Mouse (Mus musculus): Measurements from ENCODE around the gene Aldh3a2. TPM values are rescaled to one million over a fixed set of nuclear protein-coding genes. Genes with fewer than 3 reads are reported as not detected.
"Not testable (repeated sequence)": the region's sequence is repeated elsewhere in the genome, so short reads cannot be mapped to it uniquely, and the experiment has no call there.

The Aldh3a2 gene
- total RNA-seq, 2 experiments from 2014 or later: 9.8 to 15.1 TPM

DNA sequence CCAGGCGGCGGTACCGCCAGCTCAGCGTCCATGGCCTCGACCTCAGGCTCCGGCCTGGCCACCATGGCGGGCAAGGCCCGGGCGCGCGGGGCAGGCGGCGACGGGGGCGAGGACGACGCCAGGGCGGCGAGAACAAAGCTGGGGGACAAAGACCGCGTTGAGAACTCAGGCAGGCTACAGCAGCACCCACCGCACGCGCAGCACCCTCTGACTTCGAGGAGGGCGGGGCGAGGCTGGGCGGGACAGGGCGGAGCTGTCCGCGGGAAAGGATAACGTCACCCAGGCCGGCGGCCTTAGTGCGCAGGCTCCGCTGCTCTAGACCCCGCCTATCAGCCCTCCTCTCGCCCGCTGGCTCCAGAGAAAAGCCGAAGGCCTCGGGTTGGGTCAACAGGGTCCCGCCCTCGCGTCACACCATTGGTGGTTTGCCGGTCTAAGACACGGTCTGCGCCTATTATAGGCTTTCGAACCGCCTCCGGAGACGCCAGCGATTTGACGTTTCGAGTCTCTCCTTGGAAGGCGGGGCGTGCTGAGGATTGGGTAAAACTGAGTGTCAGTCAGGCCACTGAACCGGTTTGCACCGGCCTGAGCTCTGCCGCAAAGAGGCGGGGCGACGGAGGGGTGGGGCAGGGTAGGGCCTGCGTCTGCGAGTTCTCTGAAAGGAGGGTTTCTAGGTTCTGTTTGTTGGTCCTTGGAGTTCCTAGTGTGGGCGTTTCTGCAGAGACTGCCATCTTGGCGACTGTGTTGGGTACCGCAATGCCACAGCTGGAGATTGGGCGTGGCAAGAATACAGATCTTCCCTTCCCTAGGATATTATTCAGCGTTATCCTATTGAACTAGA, 92.2 kb downstream of the Aldh3a2 start, which contains the start of gene Usp22:
TSS of gene Usp22 (minus strand) at position 235 of the 838 bp plus-strand sequence.
- DNase-seq (ENCODE audit: low spot score): peak; percentile 100

DNA sequence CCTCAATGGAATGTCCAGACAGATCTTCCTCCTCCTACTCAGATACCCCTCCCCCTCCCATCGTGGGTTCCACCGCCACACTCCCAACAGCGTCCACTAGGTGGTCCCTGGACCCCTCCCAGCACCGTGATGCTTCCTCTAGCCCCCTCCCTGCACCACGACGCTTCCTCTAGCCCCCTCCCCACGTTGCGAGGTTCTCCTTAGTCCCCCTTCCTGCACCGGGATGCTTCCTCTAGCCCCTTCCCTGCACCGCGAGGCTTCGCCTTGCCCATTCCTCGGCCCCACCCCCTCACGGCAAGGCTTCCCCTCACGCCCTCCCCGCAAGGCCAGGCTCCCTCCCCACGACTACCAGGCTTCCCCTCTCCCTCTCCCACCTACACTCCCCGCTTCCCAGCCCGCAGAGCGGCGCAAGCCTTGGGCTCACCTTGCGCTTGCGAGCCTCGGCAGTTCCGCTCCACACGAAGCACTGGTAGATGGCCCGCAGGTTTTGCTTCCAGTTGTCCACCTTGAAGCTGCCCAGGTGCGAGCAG, 92.9 kb downstream of the Aldh3a2 start:
- DNase-seq (ENCODE audit: low spot score): peak; percentile 33

DNA sequence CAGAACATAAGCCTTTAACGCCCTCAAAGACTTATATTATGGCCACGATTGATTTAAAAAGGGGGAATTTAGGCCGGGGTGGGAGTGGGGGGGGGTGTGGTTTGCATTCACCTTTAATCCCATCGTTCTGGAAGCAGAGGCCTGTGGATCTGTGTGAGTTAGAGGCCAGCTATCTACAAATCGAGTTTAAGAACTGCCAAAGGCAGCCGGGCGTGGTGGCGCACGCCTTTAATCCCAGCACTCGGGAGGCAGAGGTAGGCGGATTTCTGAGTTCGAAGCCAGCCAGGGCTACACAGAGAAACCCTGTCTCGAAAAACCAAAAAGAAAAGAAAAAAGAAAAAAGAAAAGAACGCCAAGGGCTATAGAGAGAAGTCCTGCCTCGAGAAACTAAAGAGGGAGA, 93.8 kb downstream of the Aldh3a2 start:
- DNase-seq (ENCODE audit: low spot score): not testable (repeated sequence)

Other genes with a start within 250 kb of the Aldh3a2 start
- 10 to 100 TPM; 48.6 to 67.1 TPM for gene Kcnj12, start 244.9 kb downstream of the Aldh3a2 start, total RNA-seq (2021)
- under 1 TPM in 1 of 2 experiments, not detected in 1; 0.43 TPM for gene Tnfrsf13b, start 140.7 kb downstream of the Aldh3a2 start, total RNA-seq (2021)
- 10 to 100 TPM; 12.9 to 15.6 TPM for gene Usp22, start 92.4 kb downstream of the Aldh3a2 start, total RNA-seq (2021)
- gene Aldh3a1, start 59.9 kb downstream of the Aldh3a2 start, total RNA-seq (2021): under 1 TPM; 0.33 to 0.48 TPM
- gene Slc47a2, start 75.4 kb upstream of the Aldh3a2 start, total RNA-seq (2021): not detected
- gene Slc47a1, start 110.9 kb upstream of the Aldh3a2 start, total RNA-seq (2021): 10 to 100 TPM; 15.3 to 18.5 TPM
- not detected for gene Rnf112, start 186.7 kb upstream of the Aldh3a2 start, total RNA-seq (2021)
- gene Mfap4, start 218.0 kb upstream of the Aldh3a2 start, total RNA-seq (2021): 1 to 10 TPM; 6.5 to 7.4 TPM
- 1 to 10 TPM; 3.5 to 4.1 TPM for gene Mapk7, start 226.9 kb upstream of the Aldh3a2 start, total RNA-seq (2021)
- gene B9d1, start 237.7 kb upstream of the Aldh3a2 start, total RNA-seq (2021): 1 to 10 TPM; 3.8 to 4.0 TPM